Mouse (Mus musculus) testis, adult 2 months (tissue): Measurements from ENCODE around the gene 4933405L10Rik. TPM values are rescaled to one million over a fixed set of nuclear protein-coding genes. Genes with fewer than 3 reads are reported as not detected.
A peak's percentile ranks its signal among the peaks of the same experiment; 100 is the strongest.

Source experiments
- H3K27ac ChIP-seq: fragments of 200-500 bp; 2 replicates; pipeline ENCODE4 v1.5.1; 2012; ENCODE audit warnings: low read depth, low read length; ENCODE audit not compliant: control insufficient read depth, insufficient read depth
- H3K27me3 ChIP-seq: fragments of 200-500 bp; 2 replicates; pipeline ENCODE4 v1.6.1; 2012; ENCODE audit warnings: mild to moderate bottlenecking, low read length, moderate library complexity; ENCODE audit not compliant: control insufficient read depth, insufficient read depth
- H3K36me3 ChIP-seq: fragments of 200-500 bp; 2 replicates; pipeline ENCODE4 v1.6.1; 2012; ENCODE audit warnings: mild to moderate bottlenecking, low read length; ENCODE audit not compliant: control insufficient read depth, insufficient read depth
- H3K4me1 ChIP-seq: fragments of 200-500 bp; 2 replicates; pipeline ENCODE4 v1.6.1; 2012; ENCODE audit warnings: low read length; ENCODE audit not compliant: control insufficient read depth, insufficient read depth
- H3K4me3 ChIP-seq: fragments of 200-500 bp; 2 replicates; pipeline ENCODE4 v1.5.1; 2012; ENCODE audit warnings: low read depth, mild to moderate bottlenecking, low read length, moderate library complexity, mixed read lengths; ENCODE audit not compliant: control insufficient read depth
- CTCF ChIP-seq: fragments of 200-500 bp; IDR thresholded peaks from 2 replicates; pipeline ENCODE4 v1.5.1; 2012; ENCODE audit warnings: low read depth, mild to moderate bottlenecking, inconsistent platforms, low read length, moderate library complexity; ENCODE audit not compliant: control insufficient read depth, insufficient read depth, insufficient replicate concordance
- POLR2A ChIP-seq: fragments of 200-500 bp; IDR thresholded peaks from 2 replicates; pipeline ENCODE4 v1.6.1; 2012; ENCODE audit warnings: low read depth, mild to moderate bottlenecking, inconsistent platforms, low read length, moderate library complexity; ENCODE audit not compliant: control insufficient read depth
- polyA plus RNA-seq: library from polyadenylated mRNA; depleted of rRNA; stranded (reverse); fragments of >200 nt; gene quantifications from 2 replicates; pipeline ENCODE4 v1.2.3, GENCODE M21; 2012; rRNA removed

The 4933405L10Rik gene
- polyA plus RNA-seq, 1 experiment, result 60.1 TPM

- TF ChIP-seq CTCF (no peak), POLR2A (peak; percentile 65)
- Histone ChIP-seq H3K4me3 (peak within 1 kb of the TSS; percentile 84), H3K27me3 (no peaks in the 10 kb centered on the region), H3K36me3 (no peaks in the 10 kb centered on the region), H3K4me1 (peaks cover 6% of the 10 kb centered on the region), H3K27ac (peak within 1 kb of the TSS; percentile 47)
Measured at GRCm38 (mm10) chr8:105758277-105759108, 51.0 kb downstream of the 4933405L10Rik start, which contains the start of gene Gfod2. TSS of gene Gfod2 (minus strand) at chr8:105758664.

Other genes with a start within 250 kb of the 4933405L10Rik start
- 21.5 and 23.4 TPM in 2 replicates for gene Tppp3, start 236.1 kb upstream of the 4933405L10Rik start, polyA plus RNA-seq
- 45.4 and 50.1 TPM in 2 replicates for gene Zdhhc1, start 210.8 kb upstream of the 4933405L10Rik start, polyA plus RNA-seq
- gene Hsd11b2, start 188.9 kb upstream of the 4933405L10Rik start, polyA plus RNA-seq, result 0.19 and 0.41 TPM in 2 replicates
- gene Atp6v0d1, start 141.6 kb upstream of the 4933405L10Rik start, polyA plus RNA-seq, result 43.8 and 47.4 TPM in 2 replicates
- gene Ripor1, start 102.4 kb upstream of the 4933405L10Rik start, polyA plus RNA-seq, result 5.4 and 6.3 TPM in 2 replicates
- gene Ctcf, start 71.1 kb upstream of the 4933405L10Rik start, polyA plus RNA-seq, result 6.8 and 7.2 TPM in 2 replicates
- gene Agrp, start 70.3 kb upstream of the 4933405L10Rik start, polyA plus RNA-seq, result not detected in 2 replicates
- gene Carmil2, start 21.4 kb upstream of the 4933405L10Rik start, polyA plus RNA-seq, result 1.2 TPM in 2 replicates
- gene Acd, start 6.6 kb upstream of the 4933405L10Rik start, polyA plus RNA-seq, result 40.2 and 40.4 TPM in 2 replicates
- 82.9 and 87.7 TPM in 2 replicates for gene Pard6a, start 6.5 kb upstream of the 4933405L10Rik start, polyA plus RNA-seq
- gene Enkd1, start 555 bp downstream of the 4933405L10Rik start, polyA plus RNA-seq, result 84.2 and 98.6 TPM in 2 replicates
- 2.5 and 3.3 TPM in 2 replicates for gene Gfod2, start 51.0 kb downstream of the 4933405L10Rik start, polyA plus RNA-seq
- 48.4 and 50.2 TPM in 2 replicates for gene Ranbp10, start 119.7 kb downstream of the 4933405L10Rik start, polyA plus RNA-seq
- gene Tsnaxip1, start 120.1 kb downstream of the 4933405L10Rik start, polyA plus RNA-seq, result 130 and 137 TPM in 2 replicates
- 15.7 and 16.3 TPM in 2 replicates for gene Cenpt, start 145.6 kb downstream of the 4933405L10Rik start, polyA plus RNA-seq
- gene Thap11, start 147.5 kb downstream of the 4933405L10Rik start, polyA plus RNA-seq, result 13.1 and 14.0 TPM in 2 replicates
- gene Nutf2, start 152.9 kb downstream of the 4933405L10Rik start, polyA plus RNA-seq, result 29.9 and 32.1 TPM in 2 replicates
- gene Edc4, start 173.2 kb downstream of the 4933405L10Rik start, polyA plus RNA-seq, result 85.5 and 87.8 TPM in 2 replicates
- 3.8 and 5.0 TPM in 2 replicates for gene Nrn1l, start 185.9 kb downstream of the 4933405L10Rik start, polyA plus RNA-seq
- 16.7 and 19.4 TPM in 2 replicates for gene Pskh1, start 192.8 kb downstream of the 4933405L10Rik start, polyA plus RNA-seq
- gene Ctrl, start 226.2 kb downstream of the 4933405L10Rik start, polyA plus RNA-seq, result 0.91 and 0.96 TPM in 2 replicates
- 10.5 and 11.3 TPM in 2 replicates for gene Psmb10, start 230.8 kb downstream of the 4933405L10Rik start, polyA plus RNA-seq
- 0.84 and 1.6 TPM in 2 replicates for gene Lcat, start 235.7 kb downstream of the 4933405L10Rik start, polyA plus RNA-seq